Mouse (Mus musculus) neural tube, embryonic 13.5 days (tissue): ENCODE measurements around the gene Zkscan14. TPM values are rescaled to one million over a fixed set of nuclear protein-coding genes. Genes with fewer than 3 reads are reported as not detected.

Experiments
- ATAC-seq: fragments of 200-750 bp; cut with Nextera tagmentation; 2 replicates; pipeline ENCODE4 v1.8.0; 2017; ENCODE audit warnings: low read depth, mild to moderate bottlenecking, moderate TSS enrichment, moderate library complexity
- H3K27ac ChIP-seq: fragments of 300-500 bp; sonication (generic); replicated peaks from 2 replicates; pipeline ENCODE4 v1.5.1; 2015; ENCODE audit warnings: moderate library complexity, mild to moderate bottlenecking, inconsistent platforms
- H3K27me3 ChIP-seq: fragments of 300-500 bp; sonication (generic); 2 replicates; pipeline ENCODE4 v1.6.1; 2015; ENCODE audit warnings: mild to moderate bottlenecking, inconsistent platforms
- H3K36me3 ChIP-seq: fragments of 300-500 bp; sonication (generic); 2 replicates; pipeline ENCODE4 v1.6.1; 2015; ENCODE audit warnings: mild to moderate bottlenecking, inconsistent platforms
- H3K4me1 ChIP-seq: fragments of 300-500 bp; sonication (generic); replicated peaks from 2 replicates; pipeline ENCODE4 v1.6.1; 2015; ENCODE audit warnings: inconsistent platforms
- H3K4me2 ChIP-seq: fragments of 300-500 bp; sonication (generic); 2 replicates; pipeline ENCODE4 v1.6.1; 2015; ENCODE audit warnings: inconsistent platforms, mild to moderate bottlenecking, moderate library complexity
- H3K4me3 ChIP-seq: fragments of 300-500 bp; sonication (generic); 2 replicates; pipeline ENCODE4 v1.5.1; 2015; ENCODE audit warnings: mild to moderate bottlenecking, inconsistent platforms
- H3K9ac ChIP-seq: fragments of 300-500 bp; sonication (generic); 2 replicates; pipeline ENCODE4 v1.6.1; 2015; ENCODE audit warnings: moderate library complexity, mild to moderate bottlenecking, inconsistent platforms
- H3K9me3 ChIP-seq: fragments of 300-500 bp; sonication (generic); 2 replicates; pipeline ENCODE4 v1.6.1; 2016; ENCODE audit warnings: inconsistent platforms
- WGBS: fragments of 180-500 bp; shearing (Covaris S2); methylation state at CpG from one replicate; pipeline ENCODE4 v1.1.7; 2015; 5-methylcytosine and 5-hydroxymethylcytosine counted together
- polyA plus RNA-seq: library from polyadenylated mRNA; unstranded; fragments of >200 nt; fragmentation: Nextera tagmentation; extraction: Ambion mirVana; gene quantifications from 2 replicates; pipeline ENCODE4 v1.2.1, GENCODE M21; 2015

Gene Zkscan14
- polyA plus RNA-seq, 1 experiment from 2014 or later = 13.6 TPM

DNA sequence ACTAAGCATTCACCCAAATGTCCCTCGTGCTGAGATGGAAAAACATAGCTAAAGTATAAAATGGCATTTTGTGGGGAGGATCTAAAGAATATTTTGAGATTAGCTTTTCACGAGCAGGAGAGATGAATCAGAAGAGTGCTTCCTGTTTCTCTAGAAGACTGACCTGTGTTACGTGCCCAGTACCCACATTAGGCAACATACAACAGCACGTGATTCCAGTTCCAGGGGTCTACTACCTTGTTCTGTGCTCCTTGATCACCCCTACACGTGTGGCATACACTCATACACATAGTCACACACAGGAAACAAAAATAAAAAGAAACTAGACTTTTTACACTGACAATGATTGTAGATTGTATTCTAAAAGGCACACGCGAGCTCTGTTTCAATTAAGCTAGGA lies 1.3 kb downstream of the Zkscan14 start:
- ATAC-seq = no peak
- H3K9ac ChIP-seq = 0 out of 2 replicates have a peak overlapping the region, but pooled peaks have one; percentile 91
- 80% methylated on average over 7 of the region's 7 CpGs for WGBS
- peaks cover 30% of the 10 kb centered on the region for H3K36me3 ChIP-seq
- no peaks in the 10 kb centered on the region for H3K27me3 ChIP-seq
- peak overlapping the region; percentile 89 for H3K4me3 ChIP-seq
- peak overlapping the region; percentile 98 for H3K4me2 ChIP-seq
- no peak overlapping the region for H3K27ac ChIP-seq
- H3K9me3 ChIP-seq = no peaks in the 10 kb centered on the region
- H3K4me1 ChIP-seq = peaks cover 27% of the 10 kb centered on the region

- 89% methylated on average over 2 of the region's 2 CpGs for WGBS
- Histone ChIP-seq H3K4me2 (peak within 1 kb of the TSS; percentile 68), H3K27me3 (no peaks in the 10 kb centered on the region), H3K9ac (peak within 1 kb of the TSS; percentile 91), H3K4me3 (peak within 1 kb of the TSS; percentile 73), H3K4me1 (peaks cover 22% of the 10 kb centered on the region), H3K36me3 (peaks cover 48% of the 10 kb centered on the region), H3K9me3 (no peaks in the 10 kb centered on the region), H3K27ac (peak within 1 kb of the TSS; percentile 91)
- ATAC-seq = no peak
Observed at GRCm38 (mm10) chr5:145191962-145192361, 9.7 kb downstream of the Zkscan14 start, which contains the start of gene Atp5j2. Gene Atp5j2 (minus strand): TSS chr5:145192062.

DNA sequence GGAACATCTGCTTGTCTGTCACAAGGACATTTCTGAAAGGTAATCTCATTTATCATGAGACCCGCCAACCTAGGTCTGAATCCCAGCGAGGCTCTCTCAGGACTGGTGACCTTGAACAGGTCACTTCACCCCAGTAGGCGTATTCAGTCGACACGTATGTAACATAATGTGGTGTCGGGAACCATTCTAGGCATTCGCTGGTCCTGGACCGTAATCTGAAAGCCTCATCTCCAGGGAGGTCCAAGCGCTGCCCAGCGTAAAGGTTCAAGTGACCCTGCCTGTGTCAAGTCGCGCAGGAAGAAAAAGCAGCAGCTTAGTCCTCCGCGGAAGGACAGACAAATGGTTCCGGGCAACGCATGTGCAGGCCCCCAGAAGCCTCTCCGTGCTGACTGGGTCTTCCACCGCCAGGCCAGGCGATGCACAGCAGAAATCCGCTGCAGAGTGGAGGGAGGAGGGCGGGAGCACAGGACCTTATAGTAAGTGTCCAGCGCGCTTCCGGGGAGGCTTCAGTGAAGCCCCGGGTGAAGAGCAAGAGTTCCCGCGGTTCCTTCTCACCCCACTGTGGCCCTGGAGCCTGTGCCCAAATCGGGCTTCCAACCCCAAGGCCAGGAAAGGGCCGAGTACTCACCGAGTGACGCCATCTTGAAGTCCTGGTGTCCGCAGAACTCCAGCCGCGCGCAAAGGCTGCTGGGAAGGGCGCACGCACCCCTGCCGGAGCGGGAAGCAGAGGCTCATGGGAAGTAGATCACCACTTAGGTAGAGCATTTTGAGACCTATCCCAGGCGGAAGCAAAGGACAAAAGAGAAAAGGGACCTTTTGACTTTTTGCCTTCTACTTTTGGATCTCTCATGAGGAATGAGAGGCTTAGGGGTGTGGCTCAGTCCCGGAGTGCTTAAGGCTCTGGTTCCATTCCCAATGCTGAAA lies 10.5 kb downstream of the Zkscan14 start:
- Histone ChIP-seq H3K9ac (peak overlapping the region; percentile 91), H3K4me3 (peak overlapping the region; percentile 73), H3K4me1 (peaks cover 22% of the 10 kb centered on the region), H3K27ac (peak overlapping the region; percentile 91), H3K27me3 (no peaks in the 10 kb centered on the region), H3K4me2 (peak overlapping the region; percentile 68), H3K9me3 (no peaks in the 10 kb centered on the region), H3K36me3 (peaks cover 50% of the 10 kb centered on the region)
- peak; percentile 88 for ATAC-seq
- under 1% methylated on average over 41 of the region's 41 CpGs for WGBS

- Histone ChIP-seq H3K4me1 (peaks cover 22% of the 10 kb centered on the region), H3K36me3 (peaks cover 50% of the 10 kb centered on the region), H3K9me3 (no peaks in the 10 kb centered on the region), H3K4me2 (peak overlapping the region; percentile 68), H3K9ac (peak overlapping the region; percentile 91), H3K27ac (no peak overlapping the region; the same call in 1 of the 2 replicates), H3K4me3 (peak overlapping the region; percentile 73), H3K27me3 (no peaks in the 10 kb centered on the region)
- ATAC-seq = no peak
- WGBS = 63% methylated on average over 5 of the region's 5 CpGs
Observed at GRCm38 (mm10) chr5:145190373-145190772, 11.3 kb downstream of the Zkscan14 start.

GRCm38 (mm10) chr5:145189416-145189815 lies 12.3 kb downstream of the Zkscan14 start:
- peaks cover 49% of the 10 kb centered on the region for H3K36me3 ChIP-seq
- H3K27me3 ChIP-seq = no peaks in the 10 kb centered on the region
- H3K4me1 ChIP-seq = peaks cover 22% of the 10 kb centered on the region
- H3K4me3 ChIP-seq = no peak overlapping the region
- WGBS = 93% methylated on average over 6 of the region's 6 CpGs
- H3K27ac ChIP-seq = no peak overlapping the region
- H3K9me3 ChIP-seq = no peaks in the 10 kb centered on the region
- H3K4me2 ChIP-seq = peak overlapping the region; percentile 68
- no peak overlapping the region for H3K9ac ChIP-seq
- ATAC-seq = no peak

DNA sequence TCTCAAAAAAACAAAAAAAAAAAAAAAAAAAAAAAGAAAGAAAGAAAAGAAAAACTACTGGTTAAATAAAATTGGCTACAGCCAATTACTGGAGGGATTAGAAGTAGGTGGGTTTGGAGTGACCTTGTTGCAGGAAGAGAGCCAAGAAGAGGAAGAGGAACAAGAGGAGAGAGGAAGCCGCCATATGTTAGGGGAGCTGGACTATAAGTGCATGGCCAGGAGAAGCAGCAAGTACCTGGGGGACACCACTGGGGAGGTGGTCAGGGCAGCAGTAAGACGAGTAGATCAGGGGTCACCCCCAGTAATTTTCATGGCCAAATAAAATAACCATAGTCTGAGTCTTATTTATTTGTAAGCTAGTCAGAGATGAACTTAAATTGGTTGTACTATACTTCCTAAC lies 16.4 kb downstream of the Zkscan14 start:
- H3K4me2 ChIP-seq = no peak overlapping the region
- H3K9ac ChIP-seq = no peak overlapping the region
- WGBS = 89% methylated on average over 2 of the region's 2 CpGs

GRCm38 (mm10) chr5:145178461-145178980 lies 23.1 kb downstream of the Zkscan14 start:
- peaks cover 99% of the 10 kb centered on the region for H3K36me3 ChIP-seq
- no peak overlapping the region for H3K27ac ChIP-seq

More for the DNA sequence above, 16.4 kb downstream of the Zkscan14 start:
- Histone ChIP-seq H3K4me1 (peaks cover 10% of the 10 kb centered on the region), H3K36me3 (peaks cover 80% of the 10 kb centered on the region), H3K27ac (no peak overlapping the region), H3K27me3 (no peaks in the 10 kb centered on the region), H3K4me3 (no peak overlapping the region), H3K9me3 (no peaks in the 10 kb centered on the region)
- no peak for ATAC-seq

DNA sequence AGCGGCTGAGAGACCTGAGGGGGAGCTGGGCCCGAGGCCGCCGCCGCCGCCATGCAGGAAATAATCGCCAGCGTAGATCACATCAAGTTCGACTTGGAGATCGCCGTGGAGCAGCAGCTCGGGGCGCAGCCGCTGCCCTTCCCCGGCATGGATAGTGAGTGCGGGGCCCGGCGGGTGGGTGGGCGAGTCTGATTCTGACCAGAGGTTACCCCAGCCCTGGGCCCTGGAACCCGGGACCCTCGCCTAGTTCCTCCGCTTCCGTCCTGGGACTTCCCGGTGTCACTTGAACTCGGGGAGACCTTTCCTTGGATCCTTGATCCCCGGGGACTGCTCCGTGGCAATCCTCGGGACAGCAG lies 34.4 kb downstream of the Zkscan14 start:
- ATAC-seq = peak; percentile 64
- H3K4me3 ChIP-seq = peak overlapping the region; percentile 95
- peak overlapping the region; percentile 83 for H3K27ac ChIP-seq
- H3K27me3 ChIP-seq = no peaks in the 10 kb centered on the region
- peaks cover 39% of the 10 kb centered on the region for H3K4me1 ChIP-seq
- peak overlapping the region; percentile 92 for H3K9ac ChIP-seq
- no peaks in the 10 kb centered on the region for H3K9me3 ChIP-seq
- H3K4me2 ChIP-seq = peak overlapping the region; percentile 96
- H3K36me3 ChIP-seq = peaks cover 51% of the 10 kb centered on the region
- WGBS = under 1% methylated on average over 28 of the region's 28 CpGs

More at GRCm38 (mm10) chr5:145178461-145178980, 23.1 kb downstream of the Zkscan14 start:
- WGBS = 89% methylated on average over 18 of the region's 18 CpGs
- Histone ChIP-seq H3K9me3 (no peaks in the 10 kb centered on the region), H3K4me3 (no peak overlapping the region), H3K27me3 (no peaks in the 10 kb centered on the region), H3K4me2 (no peak overlapping the region), H3K4me1 (no peaks in the 10 kb centered on the region), H3K9ac (no peak overlapping the region)
- ATAC-seq = no peak

DNA sequence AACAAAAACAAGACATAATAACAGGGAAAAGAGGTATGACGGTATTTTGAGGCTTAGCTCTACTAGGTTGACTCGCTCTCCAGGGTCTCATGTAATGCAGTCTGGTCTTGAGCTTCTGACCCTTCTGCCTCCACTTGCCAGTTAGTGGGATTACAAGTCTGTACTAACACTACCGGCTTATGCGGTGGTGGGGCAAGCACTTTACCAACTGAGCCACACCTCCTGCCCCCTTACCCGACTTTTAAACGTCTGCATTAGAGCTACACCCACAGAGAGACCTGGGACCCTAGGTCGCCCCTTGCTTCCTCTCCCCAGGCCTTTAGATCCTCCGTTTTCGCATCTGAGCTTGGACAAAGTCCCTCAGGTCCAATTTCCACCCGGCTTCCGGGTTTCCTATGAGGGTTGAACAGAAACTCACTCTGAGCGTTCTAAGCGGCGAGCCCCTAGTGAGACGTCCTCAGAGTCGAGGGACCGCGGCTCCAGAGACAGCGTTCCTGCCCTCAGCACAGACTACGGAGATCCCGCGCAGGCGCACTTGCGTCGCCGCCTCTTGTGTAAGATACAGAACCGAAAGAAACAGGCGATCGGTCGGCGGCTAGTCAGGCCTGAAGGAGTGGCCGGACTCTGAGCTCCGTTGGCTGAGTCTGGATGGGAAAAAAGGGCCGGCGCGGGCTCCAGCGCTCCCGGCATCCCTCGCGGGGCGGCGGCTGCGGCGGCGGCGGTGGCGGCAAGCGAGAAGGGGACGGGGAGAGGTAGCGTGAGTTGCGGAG lies 34.9 kb downstream of the Zkscan14 start, which contains the start of the genes Ptcd1 and Cpsf4:
Gene Ptcd1, minus strand, starts transcription at position 573 of the 770 bp plus-strand sequence.
Gene Cpsf4, plus strand, starts transcription at position 678 of the 770 bp plus-strand sequence.
- under 1% methylated on average over 51 of the region's 51 CpGs for WGBS
- peaks cover 39% of the 10 kb centered on the region for H3K4me1 ChIP-seq

GRCm38 (mm10) chr5:145165184-145165583 lies 36.5 kb downstream of the Zkscan14 start:
- H3K9ac ChIP-seq = no peak overlapping the region
- H3K4me1 ChIP-seq = peaks cover 39% of the 10 kb centered on the region
- no peak overlapping the region for H3K4me2 ChIP-seq
- no peak overlapping the region for H3K4me3 ChIP-seq
- no peaks in the 10 kb centered on the region for H3K9me3 ChIP-seq
- no peaks in the 10 kb centered on the region for H3K27me3 ChIP-seq
- WGBS = 91% methylated on average over 15 of the region's 15 CpGs
- peaks cover 50% of the 10 kb centered on the region for H3K36me3 ChIP-seq
- H3K27ac ChIP-seq = no peak overlapping the region
- no peak for ATAC-seq

More for the DNA sequence above, 34.9 kb downstream of the Zkscan14 start, which contains the start of the genes Ptcd1 and Cpsf4:
- peak within 1 kb of the TSS; percentile 92 for H3K9ac ChIP-seq
- peak within 1 kb of the TSS; percentile 95 for H3K4me3 ChIP-seq
- H3K27me3 ChIP-seq = no peaks in the 10 kb centered on the region
- H3K36me3 ChIP-seq = peaks cover 50% of the 10 kb centered on the region
- peak within 1 kb of the TSS; percentile 83 for H3K27ac ChIP-seq
- H3K4me2 ChIP-seq = peak within 1 kb of the TSS; percentile 96
- no peaks in the 10 kb centered on the region for H3K9me3 ChIP-seq
- ATAC-seq = peak; percentile 95

DNA sequence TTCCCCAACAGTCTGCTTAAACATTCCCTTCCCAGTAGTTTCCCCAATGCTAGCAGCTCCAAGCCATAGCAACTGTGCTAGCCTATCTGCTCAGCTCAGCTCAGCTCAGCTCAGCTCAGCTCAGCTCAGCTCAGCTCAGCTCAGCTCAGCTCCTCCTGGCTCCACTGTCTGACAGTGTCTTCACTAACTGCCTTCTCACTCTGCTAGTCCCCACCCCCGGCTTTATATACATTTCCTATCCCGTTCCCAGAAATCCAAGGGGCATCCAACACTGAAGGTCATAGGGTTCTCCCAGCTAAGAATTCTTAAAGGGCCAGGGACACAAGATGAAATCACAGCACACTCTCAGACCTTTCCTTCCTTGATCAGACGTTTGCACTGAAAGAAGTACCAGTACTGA lies 37.0 kb downstream of the Zkscan14 start:
- Histone ChIP-seq H3K9ac (no peak overlapping the region), H3K27me3 (no peaks in the 10 kb centered on the region), H3K4me3 (no peak overlapping the region), H3K4me2 (no peak overlapping the region), H3K4me1 (peaks cover 39% of the 10 kb centered on the region), H3K36me3 (peaks cover 52% of the 10 kb centered on the region), H3K9me3 (no peaks in the 10 kb centered on the region), H3K27ac (no peak overlapping the region)
- ATAC-seq = no peak
- 73% methylated on average over 3 of the region's 3 CpGs for WGBS
